Mouse (Mus musculus) forebrain, embryonic 15.5 days (tissue): ENCODE results near the gene Kif2a. TPM values are rescaled to one million over a fixed set of nuclear protein-coding genes. Genes with fewer than 3 reads are reported as not detected.

ENCODE experiments used
- ATAC-seq: fragments of 200-750 bp; cut with Nextera tagmentation; replicated peaks from 2 replicates; pipeline ENCODE4 v1.8.0; 2017; ENCODE audit warnings: mild to moderate bottlenecking, moderate TSS enrichment, moderate library complexity
- H3K27ac ChIP-seq: fragments of 300-500 bp; sonication (generic); replicated peaks from 2 replicates; pipeline ENCODE4 v1.5.1; 2015; ENCODE audit warnings: mild to moderate bottlenecking, inconsistent platforms
- H3K27me3 ChIP-seq: fragments of 300-500 bp; sonication (generic); 2 replicates; pipeline ENCODE4 v1.6.1; 2015; ENCODE audit warnings: inconsistent platforms
- H3K36me3 ChIP-seq: fragments of 300-500 bp; sonication (generic); 2 replicates; pipeline ENCODE4 v1.6.1; 2015; ENCODE audit warnings: mild to moderate bottlenecking, inconsistent platforms
- H3K4me1 ChIP-seq: fragments of 300-500 bp; sonication (generic); 2 replicates; pipeline ENCODE4 v1.6.1; 2015; ENCODE audit warnings: inconsistent platforms
- H3K4me2 ChIP-seq: fragments of 300-500 bp; sonication (generic); replicated peaks from 2 replicates; pipeline ENCODE4 v1.6.1; 2015; ENCODE audit warnings: mild to moderate bottlenecking, inconsistent platforms
- H3K4me3 ChIP-seq: fragments of 300-500 bp; sonication (generic); 2 replicates; pipeline ENCODE4 v1.5.1; 2015; ENCODE audit warnings: mild to moderate bottlenecking, inconsistent platforms
- H3K9ac ChIP-seq: fragments of 300-500 bp; sonication (generic); replicated peaks from 2 replicates; pipeline ENCODE4 v1.6.1; 2015; ENCODE audit warnings: mild to moderate bottlenecking, inconsistent platforms
- H3K9me3 ChIP-seq: fragments of 300-500 bp; sonication (generic); 2 replicates; pipeline ENCODE4 v1.6.1; 2016; ENCODE audit warnings: inconsistent platforms
- WGBS: fragments of 180-500 bp; shearing (Covaris S2); methylation state at CpG from one replicate; pipeline ENCODE4 v1.1.7; 2015; ENCODE audit warnings: mixed read lengths; 5-methylcytosine and 5-hydroxymethylcytosine counted together
- polyA plus RNA-seq: library from polyadenylated mRNA; unstranded; fragments of >200 nt; fragmentation: Nextera tagmentation; extraction: Ambion mirVana; gene quantifications from 2 replicates; pipeline ENCODE4 v1.2.1, GENCODE M21; 2015

Gene Kif2a
- polyA plus RNA-seq, 1 experiment from 2014 or later = 48.9 TPM

- WGBS = 89% methylated on average over 7 of the region's 7 CpGs
- H3K9me3 ChIP-seq = no peaks in the 10 kb centered on the region
- H3K4me3 ChIP-seq = no peak overlapping the region
- ATAC-seq = peak; percentile 59; the same call in 1 of the 2 replicates
- H3K36me3 ChIP-seq = peaks cover 20% of the 10 kb centered on the region; the same call in 1 of the 2 replicates
- no peak overlapping the region for H3K4me2 ChIP-seq
- no peaks in the 10 kb centered on the region for H3K27me3 ChIP-seq
- no peaks in the 10 kb centered on the region for H3K4me1 ChIP-seq
- no peak overlapping the region for H3K9ac ChIP-seq
- no peak overlapping the region for H3K27ac ChIP-seq
Measured at GRCm38 (mm10) chr13:106918322-106919050, 103.4 kb downstream of the Kif2a start.

DNA sequence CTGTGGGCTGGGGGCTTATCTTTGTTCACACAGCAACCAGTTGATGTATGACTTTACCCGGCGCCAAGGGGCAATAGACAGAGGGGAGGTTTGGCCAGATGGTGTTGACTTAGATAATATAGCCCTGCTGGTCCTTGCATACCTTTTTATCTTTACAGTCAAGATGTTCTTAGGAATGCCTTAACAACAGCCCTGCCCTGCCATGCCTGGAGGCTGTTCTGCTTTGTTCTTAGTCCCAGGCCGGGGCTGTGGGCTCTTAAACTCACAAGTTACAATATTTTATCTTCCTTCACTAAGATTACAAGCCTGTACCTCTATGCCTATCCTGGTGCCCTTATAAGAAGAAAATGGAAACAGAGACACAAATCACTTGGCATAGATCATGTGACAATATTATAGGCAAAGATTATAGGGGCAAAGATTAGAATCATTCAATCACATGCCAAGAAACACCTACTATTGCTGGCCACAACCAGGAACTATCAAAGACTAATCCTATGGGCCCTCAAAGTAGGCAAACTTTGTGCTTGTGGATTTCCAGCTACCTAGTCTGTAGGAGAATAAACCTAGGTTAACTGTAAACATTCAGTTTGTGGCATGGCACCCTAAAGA is 108.7 kb downstream of the Kif2a start:
- no peak overlapping the region for H3K4me2 ChIP-seq
- no peaks in the 10 kb centered on the region for H3K4me1 ChIP-seq
- ATAC-seq = no peak
- H3K36me3 ChIP-seq = peaks cover 15% of the 10 kb centered on the region
- 92% methylated on average over 3 of the region's 3 CpGs for WGBS
- no peak overlapping the region for H3K9ac ChIP-seq
- H3K4me3 ChIP-seq = no peak overlapping the region
- no peaks in the 10 kb centered on the region for H3K27me3 ChIP-seq
- H3K27ac ChIP-seq = no peak overlapping the region
- no peaks in the 10 kb centered on the region for H3K9me3 ChIP-seq

- no peak overlapping the region for H3K27ac ChIP-seq
- 98% methylated on average over 10 of the region's 10 CpGs for WGBS
- ATAC-seq = no peak
Measured at GRCm38 (mm10) chr13:106910096-106910495, 111.8 kb downstream of the Kif2a start.

More at GRCm38 (mm10) chr13:106910096-106910495, 111.8 kb downstream of the Kif2a start:
- no peak overlapping the region for H3K9ac ChIP-seq
- H3K4me1 ChIP-seq = no peaks in the 10 kb centered on the region
- H3K9me3 ChIP-seq = no peaks in the 10 kb centered on the region
- H3K4me3 ChIP-seq = no peak overlapping the region
- H3K27me3 ChIP-seq = no peaks in the 10 kb centered on the region
- H3K4me2 ChIP-seq = no peak overlapping the region
- H3K36me3 ChIP-seq = peaks cover 20% of the 10 kb centered on the region

Other genes starting within 250 kb of the Kif2a start
- gene Ipo11, start 85.2 kb downstream of the Kif2a start, polyA plus RNA-seq = 41.1 and 43.4 TPM in 2 replicates
- 42.4 and 43.4 TPM in 2 replicates for gene Dimt1, start 75.0 kb downstream of the Kif2a start, polyA plus RNA-seq